Mouse (Mus musculus): Measurements from ENCODE around the gene Slc25a3. TPM values are rescaled to one million over a fixed set of nuclear protein-coding genes. Genes with fewer than 3 reads are reported as not detected.

Slc25a3 gene
- polyA plus RNA-seq, 1 experiment from 2014 or later = 491 TPM

- Histone ChIP-seq H3K27ac (ENCODE audit: low read length) (no peak overlapping the region), H3K9ac (replicated peaks; ENCODE audit: low read depth, low read length) (no peak overlapping the region), H3K4me2 (ENCODE audit: low read length) (no peak overlapping the region), H3K4me1 (replicated peaks; ENCODE audit: control insufficient read depth, insufficient read depth, low read length) (no peaks in the 10 kb centered on the region), H3K4me3 (replicated peaks; ENCODE audit: low read length) (no peak overlapping the region), H3K27me3 (replicated peaks; ENCODE audit: control insufficient read depth, insufficient read depth, low read length) (no peaks in the 10 kb centered on the region), H3K9me3 (ENCODE audit: control insufficient read depth, low read length) (no peaks in the 10 kb centered on the region), H3K36me3 (ENCODE audit: control insufficient read depth, insufficient read depth) (no peaks in the 10 kb centered on the region)
- no peak for ATAC-seq
- WGBS = 94% methylated on average over 25 of the region's 25 CpGs
Observed at GRCm38 (mm10) chr10:91101936-91102335, 21.9 kb downstream of the Slc25a3 start.

GRCm38 (mm10) chr10:91100101-91100500, 23.8 kb downstream of the Slc25a3 start:
- 96% methylated on average over 1 of the region's 1 CpGs for WGBS
- Histone ChIP-seq H3K4me1 (replicated peaks; ENCODE audit: control insufficient read depth, insufficient read depth, low read length) (no peaks in the 10 kb centered on the region), H3K9me3 (ENCODE audit: control insufficient read depth, low read length) (no peaks in the 10 kb centered on the region), H3K36me3 (ENCODE audit: control insufficient read depth, insufficient read depth) (no peaks in the 10 kb centered on the region), H3K27ac (ENCODE audit: low read length) (no peak overlapping the region), H3K27me3 (replicated peaks; ENCODE audit: control insufficient read depth, insufficient read depth, low read length) (no peaks in the 10 kb centered on the region), H3K4me2 (ENCODE audit: low read length) (no peak overlapping the region), H3K9ac (replicated peaks; ENCODE audit: low read depth, low read length) (no peak overlapping the region), H3K4me3 (replicated peaks; ENCODE audit: low read length) (no peak overlapping the region)
- no peak for ATAC-seq

- H3K4me1 ChIP-seq (replicated peaks; ENCODE audit: control insufficient read depth, insufficient read depth, low read length) = no peaks in the 10 kb centered on the region
- 95% methylated on average over 8 of the region's 8 CpGs for WGBS
- no peaks in the 10 kb centered on the region for H3K9me3 ChIP-seq (ENCODE audit: control insufficient read depth, low read length)
- no peak overlapping the region for H3K27ac ChIP-seq (ENCODE audit: low read length)
- H3K9ac ChIP-seq (replicated peaks; ENCODE audit: low read depth, low read length) = no peak overlapping the region
- H3K4me3 ChIP-seq (replicated peaks; ENCODE audit: low read length) = no peak overlapping the region
- no peak overlapping the region for H3K4me2 ChIP-seq (ENCODE audit: low read length)
- no peaks in the 10 kb centered on the region for H3K27me3 ChIP-seq (replicated peaks; ENCODE audit: control insufficient read depth, insufficient read depth, low read length)
- ATAC-seq = no peak
- H3K36me3 ChIP-seq (ENCODE audit: control insufficient read depth, insufficient read depth) = no peaks in the 10 kb centered on the region
Observed at GRCm38 (mm10) chr10:91098056-91098455, 25.8 kb downstream of the Slc25a3 start.

GRCm38 (mm10) chr10:91094251-91095104, 29.4 kb downstream of the Slc25a3 start:
- H3K4me1 ChIP-seq (replicated peaks; ENCODE audit: control insufficient read depth, insufficient read depth, low read length) = no peaks in the 10 kb centered on the region
- WGBS = 89% methylated on average over 15 of the region's 15 CpGs
- no peaks in the 10 kb centered on the region for H3K9me3 ChIP-seq (ENCODE audit: control insufficient read depth, low read length)
- no peak overlapping the region for H3K9ac ChIP-seq (replicated peaks; ENCODE audit: low read depth, low read length)
- no peak overlapping the region for H3K4me3 ChIP-seq (replicated peaks; ENCODE audit: low read length)
- no peaks in the 10 kb centered on the region for H3K27me3 ChIP-seq (replicated peaks; ENCODE audit: control insufficient read depth, insufficient read depth, low read length)
- H3K36me3 ChIP-seq (ENCODE audit: control insufficient read depth, insufficient read depth) = no peaks in the 10 kb centered on the region
- no peak overlapping the region for H3K4me2 ChIP-seq (ENCODE audit: low read length)
- no peak for ATAC-seq
- no peak overlapping the region for H3K27ac ChIP-seq (ENCODE audit: low read length)

- H3K27me3 ChIP-seq (replicated peaks; ENCODE audit: control insufficient read depth, insufficient read depth, low read length) = no peaks in the 10 kb centered on the region
- H3K4me1 ChIP-seq (replicated peaks; ENCODE audit: control insufficient read depth, insufficient read depth, low read length) = no peaks in the 10 kb centered on the region
- no peaks in the 10 kb centered on the region for H3K36me3 ChIP-seq (ENCODE audit: control insufficient read depth, insufficient read depth)
- no peaks in the 10 kb centered on the region for H3K9me3 ChIP-seq (ENCODE audit: control insufficient read depth, low read length)
- no peak for ATAC-seq
- no peak overlapping the region for H3K4me2 ChIP-seq (ENCODE audit: low read length)
- H3K27ac ChIP-seq (ENCODE audit: low read length) = no peak overlapping the region
- 90% methylated on average over 4 of the region's 4 CpGs for WGBS
- H3K4me3 ChIP-seq (replicated peaks; ENCODE audit: low read length) = no peak overlapping the region
- no peak overlapping the region for H3K9ac ChIP-seq (replicated peaks; ENCODE audit: low read depth, low read length)
Observed at GRCm38 (mm10) chr10:91092812-91093211, 31.0 kb downstream of the Slc25a3 start.

- Histone ChIP-seq H3K36me3 (ENCODE audit: control insufficient read depth, insufficient read depth) (no peaks in the 10 kb centered on the region), H3K4me1 (replicated peaks; ENCODE audit: control insufficient read depth, insufficient read depth, low read length) (peaks cover 6% of the 10 kb centered on the region), H3K4me2 (ENCODE audit: low read length) (peak overlapping the region; percentile 70), H3K27me3 (replicated peaks; ENCODE audit: control insufficient read depth, insufficient read depth, low read length) (no peaks in the 10 kb centered on the region), H3K4me3 (replicated peaks; ENCODE audit: low read length) (peak overlapping the region; percentile 89), H3K27ac (ENCODE audit: low read length) (peak overlapping the region; percentile 57; the same call in 1 of the 2 replicates), H3K9me3 (ENCODE audit: control insufficient read depth, low read length) (no peaks in the 10 kb centered on the region), H3K9ac (replicated peaks; ENCODE audit: low read depth, low read length) (peak overlapping the region; percentile 72)
- WGBS = 41% methylated on average over 12 of the region's 12 CpGs
- no peak for ATAC-seq
Observed at GRCm38 (mm10) chr10:91083393-91083927, 40.4 kb downstream of the Slc25a3 start.

GRCm38 (mm10) chr10:91082550-91083392, 41.1 kb downstream of the Slc25a3 start, which contains the start of the genes Apaf1 and Ikbip:
TSS of gene Apaf1 (minus strand) at chr10:91082770.
TSS of gene Ikbip (plus strand) at chr10:91082940.
- peaks cover 6% of the 10 kb centered on the region for H3K4me1 ChIP-seq (replicated peaks; ENCODE audit: control insufficient read depth, insufficient read depth, low read length)
- H3K9me3 ChIP-seq (ENCODE audit: control insufficient read depth, low read length) = no peaks in the 10 kb centered on the region
- H3K27ac ChIP-seq (ENCODE audit: low read length) = peak within 1 kb of the TSS; percentile 85
- WGBS = under 1% methylated on average over 86 of the region's 87 CpGs
- H3K36me3 ChIP-seq (ENCODE audit: control insufficient read depth, insufficient read depth) = no peaks in the 10 kb centered on the region
- H3K4me3 ChIP-seq (replicated peaks; ENCODE audit: low read length) = peak within 1 kb of the TSS; percentile 89
- ATAC-seq = peak; percentile 94
- H3K9ac ChIP-seq (replicated peaks; ENCODE audit: low read depth, low read length) = peak within 1 kb of the TSS; percentile 87
- no peaks in the 10 kb centered on the region for H3K27me3 ChIP-seq (replicated peaks; ENCODE audit: control insufficient read depth, insufficient read depth, low read length)
- H3K4me2 ChIP-seq (ENCODE audit: low read length) = peak within 1 kb of the TSS; percentile 77

- no peak; the same call in 1 of the 2 replicates for ATAC-seq
- no peaks in the 10 kb centered on the region for H3K36me3 ChIP-seq (ENCODE audit: control insufficient read depth, insufficient read depth)
- whole genome bisulfite sequencing = 0% methylated on average over 26 of the region's 27 CpGs
- peak overlapping the region; percentile 85 for H3K27ac ChIP-seq (ENCODE audit: low read length)
- peak overlapping the region; percentile 89 for H3K4me3 ChIP-seq (replicated peaks; ENCODE audit: low read length)
- H3K4me1 ChIP-seq (replicated peaks; ENCODE audit: control insufficient read depth, insufficient read depth, low read length) = peaks cover 6% of the 10 kb centered on the region
- no peaks in the 10 kb centered on the region for H3K9me3 ChIP-seq (ENCODE audit: control insufficient read depth, low read length)
- peak overlapping the region; percentile 87 for H3K9ac ChIP-seq (replicated peaks; ENCODE audit: low read depth, low read length)
- H3K4me2 ChIP-seq (ENCODE audit: low read length) = peak overlapping the region; percentile 77
- H3K27me3 ChIP-seq (replicated peaks; ENCODE audit: control insufficient read depth, insufficient read depth, low read length) = no peaks in the 10 kb centered on the region
Observed at GRCm38 (mm10) chr10:91081959-91082507, 41.8 kb downstream of the Slc25a3 start.

GRCm38 (mm10) chr10:91080540-91080939, 43.3 kb downstream of the Slc25a3 start:
- H3K9me3 ChIP-seq (ENCODE audit: control insufficient read depth, low read length) = no peaks in the 10 kb centered on the region
- no peak overlapping the region for H3K4me2 ChIP-seq (ENCODE audit: low read length)
- 85% methylated on average over 5 of the region's 5 CpGs for WGBS
- H3K36me3 ChIP-seq (ENCODE audit: control insufficient read depth, insufficient read depth) = no peaks in the 10 kb centered on the region
- peaks cover 6% of the 10 kb centered on the region for H3K4me1 ChIP-seq (replicated peaks; ENCODE audit: control insufficient read depth, insufficient read depth, low read length)
- no peak overlapping the region for H3K4me3 ChIP-seq (replicated peaks; ENCODE audit: low read length)
- ATAC-seq = no peak
- H3K27ac ChIP-seq (ENCODE audit: low read length) = no peak overlapping the region
- H3K27me3 ChIP-seq (replicated peaks; ENCODE audit: control insufficient read depth, insufficient read depth, low read length) = no peaks in the 10 kb centered on the region
- no peak overlapping the region for H3K9ac ChIP-seq (replicated peaks; ENCODE audit: low read depth, low read length)
